Mouse (Mus musculus) 416B (cell line): ENCODE results near the gene Egf.

Experiments
- DNase-seq: peaks from one replicate; pipeline ENCODE4 v3.0.0; 2011; ENCODE audit warnings: low read depth

Gene Egf

GRCm38 (mm10) chr3:129714542-129715145, 40.5 kb downstream of the Egf start:
- no peak for DNase-seq

GRCm38 (mm10) chr3:129708157-129708556, 47.0 kb downstream of the Egf start:
- peak; percentile 78 for DNase-seq

- DNase-seq = no peak
These were observed 56.2 kb downstream of the Egf start for GRCm38 (mm10) chr3:129698882-129699281.

GRCm38 (mm10) chr3:129698365-129698764, 56.8 kb downstream of the Egf start:
- no peak for DNase-seq

GRCm38 (mm10) chr3:129697691-129698090, 57.4 kb downstream of the Egf start:
- peak; percentile 83 for DNase-seq

- no peak for DNase-seq
These were observed 59.2 kb downstream of the Egf start for GRCm38 (mm10) chr3:129695943-129696342.

GRCm38 (mm10) chr3:129693581-129693980, 61.5 kb downstream of the Egf start:
- DNase-seq = no peak

GRCm38 (mm10) chr3:129692816-129693215, 62.3 kb downstream of the Egf start:
- no peak for DNase-seq

- DNase-seq = no peak
These were observed 67.7 kb downstream of the Egf start for GRCm38 (mm10) chr3:129687429-129687828.

- peak; percentile 76 for DNase-seq
These were observed 68.3 kb downstream of the Egf start for GRCm38 (mm10) chr3:129686698-129687333.

- DNase-seq = no peak
These were observed 68.9 kb downstream of the Egf start for GRCm38 (mm10) chr3:129686196-129686595.

- DNase-seq = peak; percentile 62
These were observed 71.9 kb downstream of the Egf start for GRCm38 (mm10) chr3:129683060-129683679.

GRCm38 (mm10) chr3:129682389-129682788, 72.7 kb downstream of the Egf start:
- DNase-seq = no peak

GRCm38 (mm10) chr3:129681841-129682240, 73.3 kb downstream of the Egf start:
- no peak for DNase-seq

- DNase-seq = no peak
These were observed 74.9 kb downstream of the Egf start for GRCm38 (mm10) chr3:129680258-129680657.

GRCm38 (mm10) chr3:129675923-129676322, 79.2 kb downstream of the Egf start:
- no peak for DNase-seq

- no peak for DNase-seq
These were observed 91.2 kb downstream of the Egf start for GRCm38 (mm10) chr3:129663906-129664305.

- peak; percentile 75 for DNase-seq
These were observed 96.3 kb downstream of the Egf start for GRCm38 (mm10) chr3:129658776-129659175.

GRCm38 (mm10) chr3:129657775-129658174, 97.3 kb downstream of the Egf start:
- no peak for DNase-seq

GRCm38 (mm10) chr3:129657222-129657621, 97.9 kb downstream of the Egf start:
- DNase-seq = no peak

- DNase-seq = no peak
These were observed 98.6 kb downstream of the Egf start for GRCm38 (mm10) chr3:129656540-129656939.

- no peak for DNase-seq
These were observed 102.6 kb downstream of the Egf start for GRCm38 (mm10) chr3:129652476-129652875.

- DNase-seq = no peak
These were observed 103.4 kb downstream of the Egf start for GRCm38 (mm10) chr3:129651765-129652164.
